Mouse (Mus musculus) forebrain, postnatal 0 days (tissue): ENCODE measurements around the gene Alpk3. TPM values are rescaled to one million over a fixed set of nuclear protein-coding genes. Genes with fewer than 3 reads are reported as not detected.

ENCODE experiments used
- ATAC-seq: fragments of 200-750 bp; cut with Nextera tagmentation; 2 replicates; pipeline ENCODE4 v1.8.0; 2017; ENCODE audit warnings: mild to moderate bottlenecking, moderate library complexity
- DNase-seq: peaks from one replicate; pipeline ENCODE4 v3.0.0-alpha.2; 2015
- H3K27ac ChIP-seq: fragments of 300-500 bp; sonication (generic); 2 replicates; pipeline ENCODE4 v1.5.1; 2014; ENCODE audit warnings: low read depth, mild to moderate bottlenecking, antibody characterized with exemption, low read length, moderate library complexity, mixed read lengths
- H3K27me3 ChIP-seq: fragments of 300-500 bp; sonication (generic); 2 replicates; pipeline ENCODE4 v1.6.1; 2014; ENCODE audit warnings: mild to moderate bottlenecking, low read length, mixed read lengths; ENCODE audit not compliant: insufficient read depth
- H3K36me3 ChIP-seq: fragments of 300-500 bp; sonication (generic); 2 replicates; pipeline ENCODE4 v1.6.1; 2014; ENCODE audit warnings: mild to moderate bottlenecking, moderate library complexity; ENCODE audit not compliant: insufficient read depth
- H3K4me1 ChIP-seq: fragments of 300-500 bp; sonication (generic); 2 replicates; pipeline ENCODE4 v1.6.1; 2014; ENCODE audit warnings: antibody characterized with exemption; ENCODE audit not compliant: insufficient read depth
- H3K4me2 ChIP-seq: fragments of 300-500 bp; sonication (generic); 2 replicates; pipeline ENCODE4 v1.6.1; 2014; ENCODE audit warnings: low read depth, mild to moderate bottlenecking, moderate library complexity
- H3K4me3 ChIP-seq: fragments of 300-500 bp; sonication (generic); 2 replicates; pipeline ENCODE4 v1.5.1; 2014; ENCODE audit warnings: low read depth, low read length, mixed read lengths
- H3K9ac ChIP-seq: fragments of 300-500 bp; sonication (generic); 2 replicates; pipeline ENCODE4 v1.6.1; 2014; ENCODE audit warnings: mild to moderate bottlenecking
- H3K9me3 ChIP-seq: fragments of 300-500 bp; sonication (generic); 2 replicates; pipeline ENCODE4 v1.6.1; 2016; ENCODE audit warnings: low read length
- CTCF ChIP-seq: sonication (generic); IDR thresholded peaks from 2 replicates; pipeline ENCODE4 v1.5.1; 2016; ENCODE audit warnings: antibody characterized with exemption, control low read depth, low read depth
- WGBS: fragments of 180-500 bp; shearing (Covaris S2); extraction: QIAGEN DNeasy Blood & Tissue Kit; methylation state at CpG from one replicate; pipeline ENCODE4 v1.1.7; 2014; 5-methylcytosine and 5-hydroxymethylcytosine counted together
- polyA plus RNA-seq: library from polyadenylated mRNA; unstranded; fragments of >200 nt; fragmentation: Nextera tagmentation; extraction: Ambion mirVana; gene quantifications from 2 replicates; pipeline ENCODE4 v1.2.1, GENCODE M21; 2015
- total RNA-seq: library from RNA; depleted of rRNA; stranded (reverse); fragments of >200 nt; gene quantifications from 2 replicates; pipeline ENCODE4 v1.2.3, GENCODE M21; 2014

Alpk3 gene
- total and polyA plus RNA-seq, 2 experiments from 2014 or later = 0.07 to 0.43 TPM

GRCm38 (mm10) chr7:81057901-81058711, 706 bp downstream of the Alpk3 start:
- Histone ChIP-seq H3K4me2 (no peak overlapping the region), H3K9me3 (no peaks in the 10 kb centered on the region), H3K27me3 (no peaks in the 10 kb centered on the region), H3K4me1 (no peaks in the 10 kb centered on the region), H3K36me3 (no peaks in the 10 kb centered on the region), H3K4me3 (no peak overlapping the region), H3K9ac (no peak overlapping the region), H3K27ac (no peak overlapping the region)
- DNase-seq = no peak
- no peak for ATAC-seq
- TF ChIP-seq CTCF = no peak
- 85% methylated on average over 6 of the region's 6 CpGs for WGBS

DNA sequence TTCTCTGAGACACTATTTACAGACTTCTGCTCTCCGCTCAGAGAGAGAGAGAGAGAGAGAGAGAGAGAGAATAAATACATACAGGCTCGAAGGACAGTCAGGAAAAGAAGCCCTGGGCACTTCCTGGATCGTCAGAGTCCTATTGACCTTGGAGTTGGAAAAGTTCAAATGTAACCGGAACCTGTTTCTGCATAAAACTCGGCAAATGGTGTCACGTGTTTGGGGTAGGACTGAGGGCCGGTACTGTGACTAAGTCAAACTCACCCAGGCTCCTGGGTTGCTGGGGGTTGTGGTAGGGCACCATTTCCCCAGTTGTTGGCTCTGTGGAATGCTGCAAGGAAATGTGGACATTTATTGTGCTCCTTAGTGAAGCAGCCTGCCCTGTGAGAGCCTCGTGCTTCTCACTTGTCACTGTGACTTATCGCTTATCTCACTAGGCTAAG, 1.3 kb downstream of the Alpk3 start:
- Histone ChIP-seq H3K4me2 (no peak overlapping the region), H3K27ac (no peak overlapping the region), H3K9me3 (no peaks in the 10 kb centered on the region), H3K9ac (no peak overlapping the region), H3K36me3 (no peaks in the 10 kb centered on the region), H3K27me3 (no peaks in the 10 kb centered on the region), H3K4me1 (no peaks in the 10 kb centered on the region), H3K4me3 (no peak overlapping the region)
- 79% methylated on average over 9 of the region's 9 CpGs for WGBS
- no peak for TF ChIP-seq CTCF
- no peak for ATAC-seq
- DNase-seq = no peak

DNA sequence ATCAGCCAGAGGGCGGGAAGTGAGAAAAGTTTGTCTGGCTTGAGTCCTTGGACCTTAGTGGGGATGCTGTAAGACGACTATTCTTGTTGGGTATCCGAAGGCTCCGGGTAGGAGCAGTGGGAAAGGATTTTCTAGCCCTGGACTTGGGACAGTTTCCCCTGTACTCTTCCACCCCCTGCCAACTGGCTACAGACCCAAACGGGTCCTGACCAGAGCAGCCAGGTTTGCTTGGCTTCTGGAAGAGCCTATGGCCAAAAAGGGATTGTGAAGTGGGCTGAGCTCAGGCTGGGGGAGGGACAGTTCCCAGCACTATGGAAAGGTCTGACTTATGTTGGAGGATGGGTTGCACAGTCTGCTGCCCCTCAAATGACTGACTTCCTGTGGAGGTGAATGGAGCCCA, 2.0 kb downstream of the Alpk3 start:
- DNase-seq (no peak), ATAC-seq (peak; percentile 43; the same call in 1 of the 2 replicates)
- TF ChIP-seq CTCF = no peak
- WGBS = 67% methylated on average over 5 of the region's 5 CpGs
- Histone ChIP-seq H3K4me3 (no peak overlapping the region), H3K4me1 (no peaks in the 10 kb centered on the region), H3K4me2 (no peak overlapping the region), H3K36me3 (no peaks in the 10 kb centered on the region), H3K9me3 (no peaks in the 10 kb centered on the region), H3K27me3 (no peaks in the 10 kb centered on the region), H3K27ac (no peak overlapping the region), H3K9ac (no peak overlapping the region)

GRCm38 (mm10) chr7:81060908-81061307, 3.5 kb downstream of the Alpk3 start:
- no peak overlapping the region for H3K4me3 ChIP-seq
- H3K4me2 ChIP-seq = no peak overlapping the region
- no peaks in the 10 kb centered on the region for H3K4me1 ChIP-seq
- H3K36me3 ChIP-seq = no peaks in the 10 kb centered on the region
- peak; percentile 10 for DNase-seq
- peak; percentile 41 for TF ChIP-seq CTCF
- WGBS = 86% methylated on average over 2 of the region's 2 CpGs
- H3K9ac ChIP-seq = no peak overlapping the region
- no peak for ATAC-seq
- H3K27ac ChIP-seq = no peak overlapping the region
- no peaks in the 10 kb centered on the region for H3K9me3 ChIP-seq
- H3K27me3 ChIP-seq = no peaks in the 10 kb centered on the region

GRCm38 (mm10) chr7:81061936-81062335, 4.5 kb downstream of the Alpk3 start:
- WGBS = 83% methylated on average over 11 of the region's 11 CpGs
- H3K36me3 ChIP-seq = no peaks in the 10 kb centered on the region
- ATAC-seq = no peak
- no peak overlapping the region for H3K27ac ChIP-seq
- no peaks in the 10 kb centered on the region for H3K27me3 ChIP-seq
- no peaks in the 10 kb centered on the region for H3K9me3 ChIP-seq
- H3K9ac ChIP-seq = no peak overlapping the region
- no peaks in the 10 kb centered on the region for H3K4me1 ChIP-seq
- no peak overlapping the region for H3K4me3 ChIP-seq
- no peak for TF ChIP-seq CTCF
- no peak for DNase-seq
- no peak overlapping the region for H3K4me2 ChIP-seq

DNA sequence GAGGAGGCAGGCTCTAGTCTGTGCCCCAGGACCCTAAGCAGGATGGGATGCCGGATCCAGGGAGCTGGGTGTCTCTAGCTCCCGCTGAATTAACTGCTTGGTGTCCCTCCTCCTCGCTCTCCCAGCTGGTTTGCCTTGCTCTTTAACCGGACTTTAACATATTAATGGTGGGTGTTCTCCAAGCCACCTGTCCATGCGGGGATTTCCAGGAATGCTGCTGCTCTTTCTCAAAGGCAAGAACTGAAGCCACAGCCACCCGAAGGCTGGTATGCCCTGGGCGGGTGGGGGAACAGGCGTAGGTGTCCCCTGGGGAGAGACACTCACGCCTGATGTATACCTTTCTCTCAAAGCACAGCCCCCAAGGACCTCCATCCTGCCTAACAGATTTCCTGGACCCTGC, 5.9 kb downstream of the Alpk3 start:
- Histone ChIP-seq H3K4me3 (no peak overlapping the region), H3K27me3 (no peaks in the 10 kb centered on the region), H3K9me3 (no peaks in the 10 kb centered on the region), H3K4me1 (no peaks in the 10 kb centered on the region), H3K4me2 (no peak overlapping the region), H3K27ac (no peak overlapping the region), H3K36me3 (no peaks in the 10 kb centered on the region), H3K9ac (no peak overlapping the region)
- 61% methylated on average over 9 of the region's 9 CpGs for WGBS
- ATAC-seq (no peak), DNase-seq (no peak)
- no peak for TF ChIP-seq CTCF

GRCm38 (mm10) chr7:81066714-81067113, 9.3 kb downstream of the Alpk3 start:
- no peak overlapping the region for H3K4me3 ChIP-seq
- no peak overlapping the region for H3K27ac ChIP-seq
- no peaks in the 10 kb centered on the region for H3K4me1 ChIP-seq
- no peaks in the 10 kb centered on the region for H3K9me3 ChIP-seq
- WGBS = 54% methylated on average over 6 of the region's 6 CpGs
- DNase-seq (no peak), ATAC-seq (no peak)
- no peak overlapping the region for H3K9ac ChIP-seq
- H3K4me2 ChIP-seq = no peak overlapping the region
- H3K27me3 ChIP-seq = no peaks in the 10 kb centered on the region
- H3K36me3 ChIP-seq = no peaks in the 10 kb centered on the region
- TF ChIP-seq CTCF = no peak
